Mouse (Mus musculus) kidney, adult 2 months (tissue): ENCODE data around the gene Rab2b.
"Not testable (repeated sequence)": the region's sequence is repeated elsewhere in the genome, so short reads cannot be mapped to it uniquely, and the experiment has no call there.

ENCODE experiments used
- CTCF ChIP-seq: fragments of 200-500 bp; conservative IDR thresholded peaks from 2 replicates; pipeline ENCODE4 v1.5.1; 2011; ENCODE audit warnings: low read depth, mild to moderate bottlenecking, control low read depth, low read length, moderate library complexity, mixed read lengths; ENCODE audit not compliant: insufficient read depth, insufficient read length
- POLR2A ChIP-seq: fragments of 200-500 bp; IDR thresholded peaks from one replicate; pipeline ENCODE4 v1.6.1; 2011; ENCODE audit warnings: low read depth, low read length, control low read depth

- TF ChIP-seq CTCF, POLR2A: not testable (repeated sequence)
Observed at GRCm38 (mm10) chr14:52310343-52310742, 31.0 kb upstream of the Rab2b start.
